13 mouse cellular contexts compared by ENCODE assay signal in the genomic region with DNA sequence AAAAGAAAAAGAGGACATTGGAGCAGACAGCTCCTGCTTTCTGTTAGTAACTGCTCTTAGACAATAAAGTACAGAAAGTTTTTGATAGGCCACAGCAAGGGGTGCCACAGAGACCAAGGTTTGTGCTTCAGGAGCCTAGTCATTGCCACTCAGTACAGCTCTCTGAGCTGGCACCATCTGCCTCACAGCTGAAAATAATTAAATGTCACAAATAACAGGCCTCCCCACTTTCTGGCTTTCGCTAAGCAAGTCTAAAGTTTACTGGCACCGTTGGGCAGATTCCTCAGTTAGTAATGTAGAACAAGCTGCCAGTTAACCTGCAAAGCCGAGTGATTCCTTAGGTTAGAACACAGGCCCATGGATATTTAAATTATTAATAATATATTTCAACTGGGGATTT.
DNase-seq lines count a peak whose midpoint lies in the region; ATAC-seq lines count a peak whose summit lies in the region.
"Had no signal": no experiment of that assay in that cellular context is flagged by ENCODE, and none has a peak within 500 bp of the region (broad histone marks: within the 10 kb centered on the region; RNA-seq: fewer than 3 reads in every experiment).

No protein-coding gene starts in this region.

- H3K27ac ChIP-seq in hindbrain, embryonic 10.5 days = no peak overlapping the region
- H3K27ac ChIP-seq in hindbrain, embryonic 13.5 days = no peak overlapping the region
- H3K27ac ChIP-seq in embryonic facial prominence, embryonic 11.5 days (replicated peaks; ENCODE audit: low read depth, low read length) = 0 out of 2 replicates have a peak overlapping the region, but pooled peaks have one; percentile 38
- H3K27ac ChIP-seq in limb, embryonic 10.5 days = peak overlapping the region; percentile 77
- H3K27ac ChIP-seq in midbrain, embryonic 10.5 days (replicated peaks) = no peak overlapping the region
- H3K27ac ChIP-seq in heart, embryonic 11.5 days (ENCODE audit: low read depth, low read length) = no peak overlapping the region
- H3K27ac ChIP-seq: stomach, embryonic 15.5 days had no signal

- H3K4me2 ChIP-seq in hindbrain, embryonic 13.5 days = no peak overlapping the region
- H3K4me2 ChIP-seq in embryonic facial prominence, embryonic 11.5 days (ENCODE audit: low read depth, low read length) = no peak overlapping the region
- no peak overlapping the region for H3K4me2 ChIP-seq in heart, embryonic 11.5 days
- H3K4me2 ChIP-seq: liver, embryonic 11.5 days; stomach, embryonic 15.5 days had no signal

- H3K9me3 ChIP-seq in hindbrain, embryonic 10.5 days = no peaks in the 10 kb centered on the region
- H3K9me3 ChIP-seq in hindbrain, embryonic 13.5 days = no peaks in the 10 kb centered on the region
- no peaks in the 10 kb centered on the region for H3K9me3 ChIP-seq in embryonic facial prominence, embryonic 11.5 days (replicated peaks; ENCODE audit: control insufficient read depth, low read length)
- H3K9me3 ChIP-seq in limb, embryonic 10.5 days (replicated peaks) = no peaks in the 10 kb centered on the region
- H3K9me3 ChIP-seq in midbrain, embryonic 10.5 days (replicated peaks) = no peaks in the 10 kb centered on the region
- H3K9me3 ChIP-seq in heart, embryonic 11.5 days (replicated peaks; ENCODE audit: control insufficient read depth, low read length) = no peaks in the 10 kb centered on the region
- H3K9me3 ChIP-seq: stomach, embryonic 15.5 days had no signal

- H3K36me3 ChIP-seq in hindbrain, embryonic 10.5 days = no peaks in the 10 kb centered on the region
- no peaks in the 10 kb centered on the region for H3K36me3 ChIP-seq in hindbrain, embryonic 13.5 days
- H3K36me3 ChIP-seq in embryonic facial prominence, embryonic 11.5 days (replicated peaks; ENCODE audit: control insufficient read depth, insufficient read depth, low read depth, low read length) = no peaks in the 10 kb centered on the region
- H3K36me3 ChIP-seq in limb, embryonic 10.5 days = no peaks in the 10 kb centered on the region
- no peaks in the 10 kb centered on the region for H3K36me3 ChIP-seq in midbrain, embryonic 10.5 days
- no peaks in the 10 kb centered on the region for H3K36me3 ChIP-seq in heart, embryonic 11.5 days (ENCODE audit: control insufficient read depth, insufficient read depth, low read length)
- H3K36me3 ChIP-seq: stomach, embryonic 15.5 days had no signal

- H3K27me3 ChIP-seq in hindbrain, embryonic 10.5 days (ENCODE audit: insufficient read depth, poor library complexity, severe bottlenecking) = no peaks in the 10 kb centered on the region
- H3K27me3 ChIP-seq in hindbrain, embryonic 13.5 days = no peaks in the 10 kb centered on the region
- no peaks in the 10 kb centered on the region for H3K27me3 ChIP-seq in embryonic facial prominence, embryonic 11.5 days (ENCODE audit: control insufficient read depth, insufficient read depth, low read length)
- no peaks in the 10 kb centered on the region for H3K27me3 ChIP-seq in limb, embryonic 10.5 days (ENCODE audit: low read depth, poor library complexity, severe bottlenecking)
- no peaks in the 10 kb centered on the region for H3K27me3 ChIP-seq in midbrain, embryonic 10.5 days (ENCODE audit: low read depth, poor library complexity, severe bottlenecking)
- no peaks in the 10 kb centered on the region for H3K27me3 ChIP-seq in heart, embryonic 11.5 days (ENCODE audit: control insufficient read depth, insufficient read depth, low read length)
- H3K27me3 ChIP-seq: stomach, embryonic 15.5 days had no signal

- no peak for ATAC-seq in hindbrain, embryonic 13.5 days (ENCODE audit: low FRiP score)
- ATAC-seq in embryonic facial prominence, embryonic 11.5 days (replicated peaks; ENCODE audit: insufficient number of reproducible peaks, low FRiP score, low TSS enrichment, low read depth) = peak; percentile 56
- ATAC-seq in heart, embryonic 11.5 days (replicated peaks; ENCODE audit: insufficient number of reproducible peaks, low FRiP score, low TSS enrichment) = no peak

- H3K9ac ChIP-seq in hindbrain, embryonic 13.5 days = no peak overlapping the region
- H3K9ac ChIP-seq in embryonic facial prominence, embryonic 11.5 days (replicated peaks; ENCODE audit: low read length) = no peak overlapping the region
- H3K9ac ChIP-seq in heart, embryonic 11.5 days (ENCODE audit: low read depth, low read length) = no peak overlapping the region
- H3K9ac ChIP-seq: stomach, embryonic 15.5 days had no signal

- DNase-seq in hindbrain, embryonic 10.5 days (ENCODE audit: low spot score) = peak; percentile 15
- peak; percentile 66 for DNase-seq in NIH3T3 (ENCODE audit: low read depth)
- peak; percentile 76 for DNase-seq in embryonic facial prominence, embryonic 11.5 days (ENCODE audit: low spot score)
- peak; percentile 62 for DNase-seq in limb, embryonic 10.5 days (ENCODE audit: low spot score)
- DNase-seq in cerebellum, adult 11-12 months = no peak
- no peak for DNase-seq in midbrain, embryonic 10.5 days (ENCODE audit: low spot score)
- DNase-seq: adrenal gland, adult 8-10 months; heart, postnatal 10 days; kidney, adult 18-20 months had no signal

- WGBS in hindbrain, embryonic 10.5 days = 67% methylated on average over 3 of the region's 3 CpGs
- 85% methylated on average over 3 of the region's 3 CpGs for WGBS in hindbrain, embryonic 13.5 days
- WGBS in embryonic facial prominence, embryonic 11.5 days = 29% methylated on average over 3 of the region's 3 CpGs
- 13% methylated on average over 3 of the region's 3 CpGs for WGBS in limb, embryonic 10.5 days
- 79% methylated on average over 3 of the region's 3 CpGs for WGBS in midbrain, embryonic 10.5 days
- WGBS in heart, embryonic 11.5 days (ENCODE audit: insufficient replicate concordance) = 73% methylated on average over 3 of the region's 3 CpGs

- peaks cover 19% of the 10 kb centered on the region for H3K4me1 ChIP-seq in hindbrain, embryonic 10.5 days (replicated peaks)
- no peaks in the 10 kb centered on the region for H3K4me1 ChIP-seq in hindbrain, embryonic 13.5 days (replicated peaks)
- no peaks in the 10 kb centered on the region for H3K4me1 ChIP-seq in embryonic facial prominence, embryonic 11.5 days (ENCODE audit: control insufficient read depth, insufficient read depth, low read length)
- peaks cover 29% of the 10 kb centered on the region for H3K4me1 ChIP-seq in limb, embryonic 10.5 days
- H3K4me1 ChIP-seq in midbrain, embryonic 10.5 days = peaks cover 16% of the 10 kb centered on the region
- no peaks in the 10 kb centered on the region for H3K4me1 ChIP-seq in heart, embryonic 11.5 days (ENCODE audit: control insufficient read depth, insufficient read depth, low read length)
- H3K4me1 ChIP-seq: stomach, embryonic 15.5 days had no signal

- H3K4me3 ChIP-seq in hindbrain, embryonic 10.5 days = no peak overlapping the region
- H3K4me3 ChIP-seq in hindbrain, embryonic 13.5 days = no peak overlapping the region
- no peak overlapping the region for H3K4me3 ChIP-seq in embryonic facial prominence, embryonic 11.5 days (ENCODE audit: low read depth, low read length)
- H3K4me3 ChIP-seq in limb, embryonic 10.5 days = no peak overlapping the region
- H3K4me3 ChIP-seq in midbrain, embryonic 10.5 days = no peak overlapping the region
- H3K4me3 ChIP-seq in heart, embryonic 11.5 days (ENCODE audit: low read depth, low read length) = no peak overlapping the region
- H3K4me3 ChIP-seq: stomach, embryonic 15.5 days had no signal

Comparison
In these comparisons a context has a peak if more than half of its experiments do, and no peak if none do; other contexts are left out.
1. DNase-seq: peak in hindbrain, embryonic 10.5 days (single experiment), NIH3T3 (single experiment), embryonic facial prominence, embryonic 11.5 days (single experiment) and limb, embryonic 10.5 days (single experiment); none in cerebellum, adult 11-12 months (single experiment) and midbrain, embryonic 10.5 days (single experiment).
2. H3K27ac ChIP-seq: peak in embryonic facial prominence, embryonic 11.5 days (single experiment) and limb, embryonic 10.5 days (single experiment); none in hindbrain, embryonic 10.5 days (single experiment), hindbrain, embryonic 13.5 days (single experiment), midbrain, embryonic 10.5 days (single experiment) and heart, embryonic 11.5 days (single experiment).